Mouse (Mus musculus) CH12.LX (cell line): ENCODE data around the gene Sestd1. TPM values are rescaled to one million over a fixed set of nuclear protein-coding genes. Genes with fewer than 3 reads are reported as not detected.

Experiments
- DNase-seq: peaks from one replicate; pipeline ENCODE4 v3.0.0-alpha.2; 2013; ENCODE audit errors: extremely low read depth
- H3K27ac ChIP-seq: 2 replicates; pipeline ENCODE4 v1.5.1; 2012; ENCODE audit warnings: low read depth, mild to moderate bottlenecking, control low read depth, moderate library complexity; ENCODE audit not compliant: insufficient read depth
- H3K27me3 ChIP-seq: replicated peaks from 2 replicates; pipeline ENCODE3; 2012; ENCODE audit warnings: inconsistent platforms
- H3K36me3 ChIP-seq, 2 experiments: replicated peaks in 1 of 2; 2 replicates each; pipeline versions ENCODE3 to v1.6.1; 2012; ENCODE audit warnings: inconsistent platforms in 1 of 2, low read length in 1 of 2, mild to moderate bottlenecking in 1 of 2, mixed read lengths in 1 of 2, moderate library complexity in 1 of 2; ENCODE audit not compliant: control insufficient read depth in 1 of 2, insufficient read depth in 1 of 2
- H3K4me1 ChIP-seq, 2 experiments: 2 replicates each; pipeline ENCODE4 v1.6.1; 2012; ENCODE audit warnings: inconsistent platforms in 1 of 2, moderate library complexity in 1 of 2; ENCODE audit not compliant: insufficient read depth in 2 of 2, control insufficient read depth in 1 of 2
- H3K4me2 ChIP-seq: 2 replicates; pipeline ENCODE4 v1.6.1; 2012; ENCODE audit warnings: low read depth, mild to moderate bottlenecking, control low read depth; ENCODE audit not compliant: poor library complexity, insufficient read depth, severe bottlenecking
- H3K4me3 ChIP-seq, 3 experiments: fragments of 150-350 bp in 1 of 3; sonication (generic) in 1 of 3; replicated peaks in 1 of 3; 2 replicates each; pipeline versions ENCODE3 to v1.5.1; 2011 to 2012; ENCODE audit warnings: low read depth in 2 of 3, low read length in 2 of 3, mild to moderate bottlenecking in 2 of 3, moderate library complexity in 2 of 3, control low read depth in 1 of 3, improper control_type of control experiment in 1 of 3, inconsistent platforms in 1 of 3, mixed read lengths in 1 of 3; ENCODE audit not compliant: poor library complexity in 1 of 3
- H3K79me2 ChIP-seq: replicated peaks from 2 replicates; pipeline ENCODE4 v1.6.1; 2012; ENCODE audit warnings: mild to moderate bottlenecking, moderate library complexity; ENCODE audit not compliant: control insufficient read depth, poor library complexity, insufficient read depth, severe bottlenecking; ENCODE audit errors: extremely low read depth
- H3K9ac ChIP-seq: 2 replicates; pipeline ENCODE4 v1.6.1; 2012; ENCODE audit warnings: low read depth, mild to moderate bottlenecking, control low read depth, moderate library complexity; ENCODE audit not compliant: insufficient read depth
- H3K9me3 ChIP-seq: replicated peaks from 2 replicates; pipeline ENCODE3; 2012; ENCODE audit warnings: low read length, inconsistent platforms, mixed read lengths
- CHD1 ChIP-seq: IDR thresholded peaks from 2 replicates; pipeline ENCODE4 v1.6.1; 2012; ENCODE audit warnings: low read depth, low read length, improper control_type of control experiment, inconsistent platforms
- CHD2 ChIP-seq: IDR thresholded peaks from 2 replicates; pipeline ENCODE4 v1.6.1; 2011; ENCODE audit warnings: low read length, improper control_type of control experiment
- E2F4 ChIP-seq: IDR thresholded peaks from 2 replicates; pipeline ENCODE4 v1.6.1; 2011; ENCODE audit warnings: low read depth, low read length, improper control_type of control experiment; ENCODE audit not compliant: insufficient replicate concordance
- ELF1 ChIP-seq: IDR thresholded peaks from 2 replicates; pipeline ENCODE4 v1.6.1; 2014; ENCODE audit warnings: low read depth, mild to moderate bottlenecking, inconsistent platforms, low read length, improper control_type of control experiment
- EP300 ChIP-seq: IDR thresholded peaks from 2 replicates; pipeline ENCODE4 v1.6.1; 2011; ENCODE audit warnings: low read length, improper control_type of control experiment
- ETS1 ChIP-seq: conservative IDR thresholded peaks from 2 replicates; pipeline ENCODE4 v1.6.1; 2012; ENCODE audit warnings: low read depth, mild to moderate bottlenecking, inconsistent platforms, low read length, improper control_type of control experiment, moderate library complexity
- IRF4 ChIP-seq: IDR thresholded peaks from 2 replicates; pipeline ENCODE4 v1.6.1; 2014; ENCODE audit warnings: low read depth, mild to moderate bottlenecking, inconsistent platforms, low read length, improper control_type of control experiment
- JUN ChIP-seq: IDR thresholded peaks from 2 replicates; pipeline ENCODE4 v1.6.1; 2011; ENCODE audit warnings: low read depth, mild to moderate bottlenecking, low read length, improper control_type of control experiment, moderate library complexity; ENCODE audit not compliant: insufficient read depth
- JUND ChIP-seq: conservative IDR thresholded peaks from 2 replicates; pipeline ENCODE4 v1.6.1; 2011; ENCODE audit warnings: low read depth, low read length, improper control_type of control experiment
- KAT2A ChIP-seq: IDR thresholded peaks from 2 replicates; pipeline ENCODE4 v1.6.1; 2012; ENCODE audit warnings: low read length, improper control_type of control experiment, inconsistent platforms; ENCODE audit not compliant: insufficient replicate concordance
- MAFK ChIP-seq: IDR thresholded peaks from 2 replicates; pipeline ENCODE4 v1.6.1; 2011; ENCODE audit warnings: low read length, improper control_type of control experiment; ENCODE audit not compliant: insufficient replicate concordance
- MAX ChIP-seq: IDR thresholded peaks from 2 replicates; pipeline ENCODE4 v1.6.1; 2011; ENCODE audit warnings: low read length, improper control_type of control experiment
- MAZ ChIP-seq: IDR thresholded peaks from 2 replicates; pipeline ENCODE4 v1.6.1; 2012; ENCODE audit warnings: low read depth, mild to moderate bottlenecking, inconsistent platforms, low read length, improper control_type of control experiment, moderate library complexity
- MXI1 ChIP-seq: IDR thresholded peaks from 2 replicates; pipeline ENCODE4 v1.6.1; 2011; ENCODE audit warnings: mild to moderate bottlenecking, low read depth, low read length, improper control_type of control experiment
- NELFE ChIP-seq: IDR thresholded peaks from 2 replicates; pipeline ENCODE4 v1.6.1; 2011; ENCODE audit warnings: low read depth, low read length, improper control_type of control experiment
- NRF1 ChIP-seq: IDR thresholded peaks from 2 replicates; pipeline ENCODE4 v1.6.1; 2014; ENCODE audit warnings: low read depth, mild to moderate bottlenecking, inconsistent platforms, low read length, improper control_type of control experiment, moderate library complexity
- PAX5 ChIP-seq: IDR thresholded peaks from 2 replicates; pipeline ENCODE4 v1.6.1; 2012; ENCODE audit warnings: low read length, inconsistent platforms, mixed read lengths
- POLR2A ChIP-seq: IDR thresholded peaks from 2 replicates; pipeline ENCODE4 v1.6.1; 2011; ENCODE audit warnings: low read depth, mild to moderate bottlenecking, improper control_type of control experiment, low read length
- RCOR1 ChIP-seq: conservative IDR thresholded peaks from 2 replicates; pipeline ENCODE4 v1.6.1; 2012; ENCODE audit warnings: low read depth, mild to moderate bottlenecking, inconsistent platforms, low read length, improper control_type of control experiment
- SIN3A ChIP-seq: IDR thresholded peaks from 2 replicates; pipeline ENCODE4 v1.6.1; 2012; ENCODE audit warnings: low read length, improper control_type of control experiment, inconsistent platforms
- SMC3 ChIP-seq: IDR thresholded peaks from 2 replicates; pipeline ENCODE4 v1.6.1; 2011; ENCODE audit warnings: low read depth, low read length, improper control_type of control experiment
- TBP ChIP-seq: conservative IDR thresholded peaks from 2 replicates; pipeline ENCODE4 v1.6.1; 2011; ENCODE audit warnings: low read depth, low read length, improper control_type of control experiment
- UBTF ChIP-seq: IDR thresholded peaks from 2 replicates; pipeline ENCODE4 v1.6.1; 2012; ENCODE audit warnings: low read depth, mild to moderate bottlenecking, inconsistent platforms, low read length, improper control_type of control experiment, moderate library complexity
- USF1 ChIP-seq: IDR thresholded peaks from 2 replicates; pipeline ENCODE4 v1.6.1; 2014; ENCODE audit warnings: low read depth, mild to moderate bottlenecking, inconsistent platforms, low read length, improper control_type of control experiment
- ZC3H11A ChIP-seq: IDR thresholded peaks from 2 replicates; pipeline ENCODE4 v1.6.1; 2012; ENCODE audit warnings: low read depth, mild to moderate bottlenecking, inconsistent platforms, low read length, improper control_type of control experiment
- ZKSCAN1 ChIP-seq: IDR thresholded peaks from 2 replicates; pipeline ENCODE4 v1.6.1; 2012; ENCODE audit warnings: low read depth, inconsistent platforms, low read length, improper control_type of control experiment, borderline replicate concordance
- ZNF384 ChIP-seq: IDR thresholded peaks from 2 replicates; pipeline ENCODE4 v1.6.1; 2012; ENCODE audit warnings: low read depth, low read length, improper control_type of control experiment, inconsistent platforms
- dilution Hi-C: fragments of 300-500 bp; cut with MboI; formaldehyde crosslinking; loops from 2 replicates; pipeline ENCODE4 v1.14.3; 2020; ENCODE audit warnings: low sequenced_read_pairs; ENCODE audit not compliant: extremely low pct_unique_long_range_greater_than_20kb, extremely low pct_ligation_motif_present
- in situ Hi-C: fragments of 300-500 bp; cut with MboI; formaldehyde crosslinking; loops from 3 replicates; pipeline ENCODE4 v1.14.3; 2019; ENCODE audit warnings: low sequenced_read_pairs, low pct_ligation_motif_present, low pct_unique_long_range_greater_than_20kb, mixed read lengths
- polyA plus RNA-seq: library from polyadenylated mRNA; unstranded; fragments of >175 nt; gene quantifications from 2 replicates; pipeline ENCODE4 v1.2.1, GENCODE M21; 2012; ENCODE audit warnings: low read depth; ENCODE audit not compliant: insufficient read length
- total RNA-seq, 2 experiments: library from RNA; depleted of rRNA; stranded (reverse); fragments of 300-350 nt in 1 of 2; fragments of >200 nt in 1 of 2; gene quantifications; 2 replicates each; pipeline ENCODE4 v1.2.3; 2012 to 2014

Gene Sestd1
- total and polyA plus RNA-seq, 3 experiments = not detected

- no peak for DNase-seq
- H3K27ac ChIP-seq = no peak overlapping the region
- H3K79me2 ChIP-seq = no peaks in the 10 kb centered on the region
- no peaks in the 10 kb centered on the region for H3K36me3 ChIP-seq
- H3K9me3 ChIP-seq = peaks cover 58% of the 10 kb centered on the region
- TF ChIP-seq IRF4 (no peak), MAFK (no peak), RCOR1 (no peak), PAX5 (no peak), ETS1 (no peak), NRF1 (no peak), ZNF384 (no peak), TBP (no peak), USF1 (no peak), MAX (no peak), SMC3 (no peak), ZKSCAN1 (no peak)
- no peak overlapping the region for H3K4me3 ChIP-seq
- no peaks in the 10 kb centered on the region for H3K27me3 ChIP-seq
- dilution Hi-C loops = no loop called here
- H3K4me1 ChIP-seq = no peaks in the 10 kb centered on the region
- no peak overlapping the region for H3K4me2 ChIP-seq
- in situ Hi-C loops = no loop called here
- no peak overlapping the region for H3K9ac ChIP-seq
Measured at GRCm38 (mm10) chr2:77187501-77187900, 92.9 kb downstream of the Sestd1 start.

- no peak for DNase-seq
- H3K9ac ChIP-seq = no peak overlapping the region
- TF ChIP-seq ZC3H11A (no peak), SIN3A (no peak), ZNF384 (no peak)
- TF ChIP-seq, all 38 proteins: peak for 0
- no peaks in the 10 kb centered on the region for H3K79me2 ChIP-seq
- no peak overlapping the region for H3K4me3 ChIP-seq
- H3K4me1 ChIP-seq = no peaks in the 10 kb centered on the region
- H3K27me3 ChIP-seq = no peaks in the 10 kb centered on the region
- dilution Hi-C loops (no loop called here), in situ Hi-C loops (no loop called here)
- H3K4me2 ChIP-seq = no peak overlapping the region
- no peak overlapping the region for H3K27ac ChIP-seq
- no peaks in the 10 kb centered on the region for H3K36me3 ChIP-seq
- H3K9me3 ChIP-seq = peaks cover 60% of the 10 kb centered on the region
Measured at GRCm38 (mm10) chr2:77186912-77187311, 93.5 kb downstream of the Sestd1 start.

GRCm38 (mm10) chr2:77184049-77184571, 96.3 kb downstream of the Sestd1 start:
- Histone ChIP-seq H3K79me2 (no peaks in the 10 kb centered on the region), H3K27ac (no peak overlapping the region), H3K36me3 (no peaks in the 10 kb centered on the region), H3K9me3 (peaks cover 57% of the 10 kb centered on the region), H3K4me3 (no peak overlapping the region), H3K4me1 (no peaks in the 10 kb centered on the region), H3K4me2 (no peak overlapping the region), H3K27me3 (no peaks in the 10 kb centered on the region), H3K9ac (no peak overlapping the region)
- DNase-seq = no peak
- in situ Hi-C loops = no loop called here
- dilution Hi-C loops = no loop called here
- TF ChIP-seq KAT2A (no peak), POLR2A (no peak), TBP (no peak), UBTF (no peak), JUND (no peak), ELF1 (no peak), CHD1 (no peak), E2F4 (no peak), USF1 (no peak), MAZ (no peak), NELFE (no peak), SIN3A (no peak), CHD2 (no peak), JUN (no peak), MAFK (no peak), EP300 (no peak), PAX5 (no peak), MXI1 (no peak)
